Mouse (Mus musculus) thymus, postnatal 14 days (tissue): ENCODE results near the gene Gp5.
"Not testable (repeated sequence)": the region's sequence is repeated elsewhere in the genome, so short reads cannot be mapped to it uniquely, and the experiment has no call there.

Experiments used
- DNase-seq: peaks from one replicate; pipeline ENCODE4 v3.0.0; 2021

The Gp5 gene

DNA sequence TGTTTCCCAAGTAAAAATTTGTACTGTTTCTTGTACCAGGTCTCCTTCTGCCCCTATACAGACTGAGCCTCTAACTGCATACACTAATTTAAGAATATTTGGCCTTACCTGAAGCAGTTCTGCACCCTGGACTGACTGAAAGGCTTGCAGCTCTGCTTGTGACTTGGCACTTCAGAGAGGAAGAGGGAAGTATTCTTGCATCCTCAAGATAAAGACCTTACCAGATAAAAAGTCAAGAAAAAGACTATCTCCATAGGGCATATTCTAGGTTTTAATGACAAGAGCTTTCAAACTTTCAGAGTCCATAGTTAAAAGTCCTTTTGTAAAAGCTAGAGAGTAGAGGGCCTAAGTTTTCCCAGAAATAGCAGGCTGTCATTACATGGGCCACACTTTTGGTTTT lies at the start of gene Gp5:
Gene Gp5 (minus strand): TSS at position 133 of the 400 bp plus-strand sequence.
- no peak for DNase-seq

DNA sequence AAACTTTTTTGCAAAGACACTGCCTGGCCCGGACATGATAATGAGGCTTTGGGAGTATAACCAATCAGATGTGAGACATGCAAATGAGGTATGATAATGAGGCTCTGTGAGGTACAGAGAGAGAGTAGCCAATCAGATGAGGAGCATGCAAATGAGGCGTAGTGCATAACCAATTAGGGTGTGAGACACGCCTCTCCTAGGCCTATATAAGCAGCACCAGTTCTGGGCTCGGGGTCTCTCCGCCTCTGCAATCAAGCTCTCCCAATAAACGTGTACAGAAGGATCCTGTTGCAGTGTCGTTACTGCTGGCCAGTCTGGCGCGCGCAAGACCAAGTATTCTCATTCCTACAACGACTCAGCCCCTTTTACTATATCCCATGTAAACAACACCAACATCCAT lies 42.9 kb upstream of the Gp5 start:
- not testable (repeated sequence) for DNase-seq

DNA sequence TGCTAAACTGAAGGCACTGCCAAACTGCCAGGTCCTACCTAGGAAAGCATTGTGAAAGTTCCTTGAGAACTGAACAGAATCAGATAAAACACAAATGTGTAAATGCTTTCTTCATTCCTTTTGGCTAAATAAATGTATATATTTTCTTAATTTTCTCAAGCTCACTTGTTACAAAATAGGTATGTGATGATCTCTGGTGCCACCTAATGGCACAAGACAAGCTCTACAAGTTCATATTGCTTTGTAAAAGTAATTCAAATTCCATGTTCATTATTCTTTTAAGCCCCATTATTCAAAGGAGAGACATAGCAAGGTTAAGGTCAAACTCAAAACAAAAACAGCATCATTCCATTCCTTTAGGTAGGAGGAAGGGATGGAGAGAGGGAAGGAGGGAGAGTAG lies 3.7 kb upstream of the Gp5 start:
- peak; percentile 21 for DNase-seq

DNA sequence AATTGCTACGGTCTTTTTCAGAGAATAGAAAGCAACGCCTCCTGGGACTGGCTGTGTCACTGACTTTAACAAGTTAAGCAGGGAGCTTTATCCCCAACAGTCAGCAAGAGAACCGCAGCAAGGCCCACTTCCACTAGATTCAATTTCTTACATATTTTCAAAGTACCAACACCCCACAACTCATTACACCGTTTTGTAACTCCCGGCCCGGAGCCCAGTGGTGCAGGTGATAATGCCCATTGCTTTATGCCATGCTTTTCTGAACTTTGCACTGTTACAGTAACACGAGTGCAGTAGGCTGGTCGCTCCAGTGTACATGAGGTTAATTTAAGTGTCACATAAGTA lies 436 bp downstream of the Gp5 start:
- no peak for DNase-seq

DNA sequence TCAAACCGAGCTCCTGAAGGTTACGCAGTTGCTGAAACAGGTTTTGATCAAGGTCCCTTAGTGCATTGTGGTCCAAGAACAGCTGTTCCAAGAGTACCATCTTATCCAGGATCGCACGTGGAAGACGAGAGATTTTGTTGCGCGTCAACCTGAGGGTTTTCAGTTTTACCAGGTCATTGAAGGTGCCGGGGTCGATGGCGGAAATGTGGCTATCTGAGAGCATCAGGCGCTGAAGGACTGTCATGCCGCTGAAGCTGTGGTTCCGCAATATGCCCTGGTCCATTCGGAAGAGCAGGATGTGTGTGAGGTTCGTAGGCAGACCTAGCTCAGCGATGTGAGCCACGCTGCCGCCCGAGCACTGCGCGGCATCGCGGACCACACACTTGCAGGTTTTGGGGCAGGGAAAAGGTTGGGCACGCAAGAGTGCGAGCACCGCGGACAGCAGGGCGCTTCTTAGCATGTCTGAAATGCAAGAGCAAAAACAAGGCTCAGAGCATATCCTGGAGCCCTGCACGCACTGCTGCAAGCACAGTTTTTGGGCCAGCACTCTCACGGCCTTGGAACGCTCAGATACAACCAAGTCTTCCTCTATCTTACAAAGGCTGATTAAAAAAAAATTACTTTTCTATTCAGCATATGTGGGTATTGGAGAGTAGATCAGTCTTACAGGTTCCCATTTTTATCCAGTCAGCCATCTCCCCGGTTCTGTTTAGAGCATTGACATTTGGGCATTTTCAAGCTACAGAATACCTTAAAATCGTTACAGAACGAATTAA lies 996 bp downstream of the Gp5 start:
- no peak for DNase-seq

DNA sequence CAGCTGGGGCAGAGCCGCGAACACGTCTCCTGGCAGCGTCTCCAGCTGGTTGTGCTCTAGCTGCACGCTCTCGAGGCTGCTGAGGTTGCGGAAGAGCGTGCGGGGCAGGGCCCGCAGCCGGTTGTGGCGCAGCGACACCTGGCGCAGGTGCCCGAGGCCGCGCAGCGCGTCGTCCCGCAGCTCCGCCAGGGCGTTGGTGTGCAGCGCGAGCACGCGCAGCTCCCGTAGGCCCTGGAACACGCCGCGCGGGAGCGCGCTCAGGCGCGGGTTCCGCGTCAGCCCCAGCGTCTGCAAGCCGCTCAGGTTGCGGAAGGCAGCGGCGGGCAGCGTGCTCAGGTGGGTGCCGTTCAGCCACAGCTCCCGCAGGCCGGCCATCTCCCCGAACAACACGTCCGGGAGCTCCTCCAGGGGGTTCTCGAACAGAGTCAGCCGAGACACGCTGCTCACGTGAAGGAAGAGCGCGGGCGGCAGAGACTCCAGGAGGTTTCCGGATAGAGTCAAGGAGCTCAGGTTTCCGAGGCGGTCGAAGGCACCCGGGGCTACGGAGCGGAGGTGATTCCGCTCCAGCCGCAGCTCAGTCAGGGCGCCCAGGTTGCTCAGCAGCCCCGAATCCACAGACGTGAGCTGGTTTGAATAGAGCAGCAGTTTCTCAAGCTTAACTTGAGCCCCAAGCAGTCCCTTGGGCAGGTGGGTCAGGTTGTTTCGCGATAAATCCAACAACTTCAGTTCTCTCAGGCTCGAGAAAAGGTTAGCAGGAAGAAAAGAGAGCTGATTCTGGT lies 1.8 kb downstream of the Gp5 start:
- peak; percentile 53 for DNase-seq

DNA sequence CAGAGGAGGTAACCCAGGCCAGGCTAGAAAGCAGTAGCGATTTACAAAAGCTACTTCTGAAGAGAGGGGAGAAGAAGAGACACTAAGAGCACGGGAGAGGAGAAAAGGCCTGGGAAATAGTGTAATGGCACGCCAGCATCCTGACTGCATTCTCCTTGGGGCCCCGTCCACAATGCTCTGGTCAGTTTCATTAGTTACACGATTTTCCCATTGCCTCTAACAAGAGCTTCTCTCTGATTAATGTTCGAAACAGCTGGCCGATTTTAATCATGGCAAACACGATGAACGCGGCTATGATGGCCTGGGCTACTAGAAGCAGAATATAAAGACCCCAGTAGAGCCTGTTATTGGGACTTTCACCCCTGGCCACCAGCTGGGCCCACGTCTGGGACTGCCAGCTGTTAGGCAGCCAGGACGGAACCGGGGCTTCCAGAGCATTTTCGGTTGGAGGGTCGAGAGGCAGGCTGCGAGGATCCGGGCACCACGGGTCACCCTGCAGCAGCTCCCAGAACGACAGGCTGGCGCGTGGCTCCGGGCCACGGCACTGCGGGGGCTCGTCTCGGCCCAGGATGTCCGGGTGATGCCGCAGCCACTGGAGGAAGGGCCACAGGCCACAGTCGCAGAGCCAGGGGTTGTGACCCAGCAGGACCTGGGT lies 2.5 kb downstream of the Gp5 start:
- no peak for DNase-seq

DNA sequence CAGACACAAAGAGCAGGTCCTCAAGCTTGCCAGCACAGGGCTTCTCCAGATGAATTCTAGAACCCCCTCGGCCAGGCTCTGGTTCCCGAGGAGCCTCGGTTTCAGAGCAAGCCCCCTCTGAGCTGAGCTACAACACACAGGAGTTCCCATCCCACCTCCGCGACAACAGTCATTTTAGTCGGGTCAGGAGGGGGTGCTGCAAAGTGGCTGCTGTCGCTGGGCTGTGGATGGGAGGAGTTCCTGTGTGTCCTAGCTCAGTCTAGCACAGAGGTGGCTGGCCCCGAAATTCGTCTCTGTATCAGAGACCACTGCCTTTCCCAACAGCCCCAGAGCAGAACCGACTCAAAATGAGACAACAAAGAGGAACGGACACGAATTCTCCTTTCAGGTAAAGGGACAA lies 3.3 kb downstream of the Gp5 start:
- no peak for DNase-seq

DNA sequence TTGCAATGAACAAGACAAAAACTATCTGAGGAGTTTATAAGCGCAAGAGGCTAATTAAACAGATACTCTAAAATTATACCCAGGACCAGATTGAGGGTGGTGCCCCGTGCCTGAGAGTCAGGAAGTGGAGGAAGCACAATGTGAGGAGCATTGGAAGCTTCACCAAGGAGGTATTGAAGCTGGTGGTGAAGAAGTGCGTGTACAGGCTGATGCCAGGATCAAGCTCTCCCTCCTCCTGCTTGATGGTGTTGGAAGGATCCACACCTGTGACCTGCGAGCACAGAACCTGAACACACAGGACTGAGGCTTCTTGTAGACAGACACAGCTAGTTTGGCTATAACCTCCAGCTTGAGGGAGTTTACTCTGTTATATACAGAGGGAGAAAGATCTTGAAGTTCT lies 4.5 kb downstream of the Gp5 start:
- DNase-seq = no peak

DNA sequence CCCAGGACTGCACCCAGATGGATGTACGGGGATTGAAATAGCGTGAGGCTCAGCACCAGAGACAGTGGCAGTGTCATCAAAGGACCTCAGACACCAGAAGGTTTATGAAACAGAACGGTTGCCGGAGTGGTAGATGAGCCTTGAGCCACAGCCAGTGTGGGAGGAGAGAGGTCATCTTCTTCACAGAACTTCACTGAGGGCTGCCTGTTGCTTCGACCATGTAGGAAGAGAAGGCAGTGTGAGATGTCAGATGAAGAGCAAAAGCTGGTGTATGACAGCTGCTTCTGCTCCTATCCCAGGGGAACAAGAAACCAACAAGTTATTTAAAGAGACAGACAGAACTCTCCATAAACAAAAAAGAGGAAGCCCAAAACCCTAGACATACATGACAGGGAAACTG lies 6.3 kb downstream of the Gp5 start:
- DNase-seq = no peak

DNA sequence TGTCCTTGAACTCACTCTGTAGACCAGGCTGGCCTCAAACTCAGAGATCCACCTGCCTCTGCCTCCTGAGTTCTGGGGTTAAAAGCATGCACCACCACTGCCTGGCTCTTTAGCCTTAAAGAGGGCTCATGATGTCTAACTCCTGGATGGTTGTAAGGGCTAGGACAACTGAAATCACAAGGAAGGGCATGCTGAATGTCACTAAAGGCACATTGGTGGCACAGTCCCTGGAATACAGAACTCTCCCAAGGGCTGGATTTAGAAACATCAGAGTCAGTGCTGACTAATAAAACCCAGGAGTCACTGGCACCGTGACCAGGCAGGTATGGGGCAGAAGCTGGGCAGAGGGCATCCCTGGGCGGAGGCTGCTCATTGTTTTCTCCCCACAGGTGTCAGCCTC lies 7.2 kb downstream of the Gp5 start:
- DNase-seq = no peak

DNA sequence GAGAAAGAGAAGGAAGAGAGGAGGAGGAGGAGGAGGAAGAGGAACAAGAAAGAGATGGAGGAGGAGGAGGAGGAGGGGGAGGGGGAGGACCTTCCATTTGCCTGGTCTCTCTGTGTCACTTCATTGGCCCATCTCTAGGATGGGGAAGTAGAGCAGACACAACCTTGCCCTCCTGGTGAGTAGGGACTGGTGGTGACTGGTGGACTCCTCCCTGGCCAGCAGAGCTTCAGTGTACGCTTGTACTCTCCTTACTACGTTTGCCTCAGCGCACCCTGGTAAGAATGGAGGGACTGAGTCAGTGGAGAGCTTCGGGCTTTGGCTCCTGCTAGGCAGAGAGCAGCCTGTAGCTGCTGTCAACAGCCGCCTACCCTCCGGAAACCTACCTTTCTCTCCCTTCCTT lies 7.9 kb downstream of the Gp5 start:
- DNase-seq = no peak

DNA sequence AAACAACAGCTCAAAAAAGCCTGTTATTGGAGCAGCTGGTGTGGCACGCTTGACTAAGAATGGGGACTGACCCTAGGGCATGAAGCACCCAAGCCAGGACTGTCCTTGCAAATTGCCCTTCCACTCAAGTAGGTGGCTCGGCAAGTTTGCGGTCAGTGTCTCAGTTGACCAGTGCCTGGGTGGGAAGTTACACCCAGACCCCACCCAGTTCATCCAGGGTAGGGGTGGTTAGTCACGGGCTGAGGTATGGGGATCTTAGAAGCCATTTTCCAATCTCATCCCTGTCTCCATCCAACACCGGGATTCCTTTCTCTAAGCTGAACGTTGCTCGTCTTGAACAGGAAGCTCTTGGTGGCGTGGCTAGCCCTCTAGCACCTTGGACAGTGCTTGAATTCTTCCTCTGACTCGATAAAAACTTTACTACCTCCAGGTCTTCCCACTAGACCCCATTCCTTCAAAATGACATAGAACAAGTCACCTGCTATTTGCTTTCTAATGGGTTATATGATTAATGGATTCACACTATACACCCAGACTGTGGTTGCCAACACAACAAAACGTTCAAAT lies 10.8 kb downstream of the Gp5 start:
- no peak for DNase-seq

DNA sequence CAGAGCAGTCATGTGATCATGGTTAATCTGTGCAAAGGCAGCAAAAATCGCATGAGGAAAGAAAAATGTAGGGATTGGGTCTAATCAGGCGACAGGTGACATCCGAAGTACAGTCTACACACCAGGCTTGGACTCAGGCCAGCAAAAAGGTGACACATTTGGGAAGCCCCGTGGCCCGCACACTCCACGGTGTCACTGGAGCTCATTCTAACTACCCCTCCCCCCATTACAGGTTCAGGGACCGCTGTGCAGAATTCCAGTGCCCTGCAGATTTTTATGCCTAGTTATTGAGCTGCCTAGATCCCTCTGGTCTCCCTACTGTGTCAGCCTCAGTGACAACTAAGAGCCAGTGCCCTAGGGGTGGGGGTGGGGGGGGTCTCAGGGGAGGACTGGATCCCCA lies 13.1 kb downstream of the Gp5 start:
- no peak for DNase-seq

DNA sequence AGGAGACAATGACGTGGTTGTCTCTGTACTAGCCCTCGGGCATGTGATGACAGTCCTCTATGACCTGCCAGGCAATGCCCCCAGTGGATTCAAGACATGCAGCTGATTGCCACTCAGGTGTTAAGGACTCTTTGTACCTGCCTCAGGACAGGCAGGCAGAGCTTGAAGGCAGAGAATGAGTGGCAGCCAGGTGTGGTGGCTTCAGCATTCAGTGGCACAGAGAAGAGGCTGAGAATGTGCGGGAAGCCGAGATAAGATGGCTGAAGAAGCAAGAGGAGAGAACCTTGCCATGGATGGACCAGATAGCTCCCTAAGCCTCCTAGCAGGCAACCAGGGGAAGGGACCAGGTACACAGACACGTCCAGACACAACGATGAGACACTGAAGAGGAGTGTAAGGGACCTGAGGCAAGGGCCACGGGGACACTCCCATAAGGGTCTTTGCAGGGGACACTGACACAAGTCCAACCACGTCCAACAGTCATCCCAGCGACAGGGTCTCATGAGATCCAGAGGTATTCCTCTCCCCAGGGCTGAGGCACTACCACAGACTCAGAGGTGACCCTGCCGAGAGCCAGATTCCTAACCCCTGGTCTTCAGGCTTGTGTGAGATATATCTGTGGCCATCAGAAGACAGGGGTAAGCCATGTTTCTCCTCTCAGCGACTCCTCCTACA lies 13.8 kb downstream of the Gp5 start:
- no peak for DNase-seq

DNA sequence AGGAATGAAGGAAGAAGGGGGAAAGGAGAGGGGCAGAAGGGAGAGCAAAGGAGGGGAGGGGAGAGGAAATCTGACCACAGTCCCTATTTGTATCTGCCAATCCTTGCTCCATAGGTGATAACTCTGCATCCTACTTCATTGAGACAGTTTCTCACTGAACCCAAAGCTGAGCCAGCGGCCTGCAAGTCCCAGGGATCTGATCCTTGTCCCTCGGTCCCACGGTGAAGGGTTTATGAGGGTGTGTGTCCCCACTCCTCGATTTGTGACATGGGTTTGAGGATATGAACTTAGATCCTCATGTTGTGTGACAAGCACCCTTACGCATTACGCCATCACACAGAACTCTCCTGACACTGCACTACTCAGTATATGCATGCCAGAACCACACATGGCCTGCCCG lies 15.5 kb downstream of the Gp5 start:
- no peak for DNase-seq

DNA sequence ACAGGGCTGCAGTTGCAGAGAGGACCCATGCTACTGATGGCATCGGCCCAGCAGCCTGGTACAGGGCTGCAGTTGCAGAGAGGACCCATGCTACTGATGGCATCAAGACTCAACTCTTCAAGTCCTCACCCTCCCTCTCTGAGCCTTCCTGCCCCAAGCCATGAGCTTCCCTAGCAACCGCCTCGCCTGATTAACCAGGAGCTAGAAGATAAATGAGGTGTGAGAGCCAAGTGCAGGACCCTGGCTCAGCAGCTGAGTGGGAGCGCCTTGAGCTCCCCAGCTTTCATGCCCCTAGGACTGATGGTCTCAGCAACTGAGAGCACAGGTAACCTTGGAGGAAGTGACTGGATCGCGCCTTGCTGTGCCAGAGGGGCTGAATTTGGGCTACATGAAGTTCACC lies 20.1 kb downstream of the Gp5 start:
- no peak for DNase-seq

DNA sequence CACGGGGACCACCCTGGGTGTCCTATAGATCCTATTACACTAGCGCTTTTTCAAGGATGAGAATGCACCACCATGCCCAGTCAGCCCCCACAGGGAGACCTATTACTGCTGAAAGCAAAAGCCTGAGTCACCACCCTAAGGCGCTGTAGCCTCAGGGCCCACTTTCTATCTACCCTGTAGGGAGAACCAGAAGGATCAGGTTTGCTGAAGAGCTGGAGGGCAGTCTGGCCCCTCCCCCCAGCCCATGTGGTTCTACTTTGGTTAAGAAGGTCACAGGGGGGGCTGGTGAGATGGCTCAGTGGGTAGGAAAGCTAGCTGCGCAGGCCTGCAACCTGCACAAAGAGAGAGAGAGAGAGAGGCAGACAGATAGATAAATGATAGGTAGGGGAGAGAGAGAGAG lies 24.9 kb downstream of the Gp5 start:
- no peak for DNase-seq

DNA sequence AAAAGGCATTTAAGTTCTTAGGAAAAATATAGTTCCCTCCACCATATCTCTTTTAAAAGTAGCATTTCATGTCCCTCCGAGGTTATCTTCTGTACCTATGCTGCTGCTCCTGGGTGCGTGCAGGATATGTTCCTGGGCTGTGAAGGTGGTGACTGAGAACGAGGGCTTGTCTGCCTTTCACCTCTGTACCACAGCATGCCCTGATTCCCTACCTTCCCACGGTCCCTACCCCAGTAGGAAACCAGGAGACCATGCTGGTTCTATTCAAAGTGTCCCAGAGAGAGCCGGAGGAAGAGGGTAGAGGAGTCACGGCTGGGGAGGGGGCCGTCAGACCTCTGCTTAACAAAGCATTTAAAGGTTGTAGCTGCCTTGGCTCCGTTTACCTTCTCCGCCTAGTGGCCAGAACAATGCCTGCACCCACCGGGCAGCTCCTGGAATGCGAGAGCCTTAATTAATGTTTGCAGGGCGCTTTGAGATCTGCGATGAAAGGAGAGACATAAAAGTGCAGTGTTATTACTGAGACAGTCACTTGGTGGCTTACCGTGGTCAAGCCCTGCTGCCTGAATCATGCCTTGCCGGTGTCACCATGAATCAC lies 26.7 kb downstream of the Gp5 start:
- DNase-seq = peak; percentile 64

DNA sequence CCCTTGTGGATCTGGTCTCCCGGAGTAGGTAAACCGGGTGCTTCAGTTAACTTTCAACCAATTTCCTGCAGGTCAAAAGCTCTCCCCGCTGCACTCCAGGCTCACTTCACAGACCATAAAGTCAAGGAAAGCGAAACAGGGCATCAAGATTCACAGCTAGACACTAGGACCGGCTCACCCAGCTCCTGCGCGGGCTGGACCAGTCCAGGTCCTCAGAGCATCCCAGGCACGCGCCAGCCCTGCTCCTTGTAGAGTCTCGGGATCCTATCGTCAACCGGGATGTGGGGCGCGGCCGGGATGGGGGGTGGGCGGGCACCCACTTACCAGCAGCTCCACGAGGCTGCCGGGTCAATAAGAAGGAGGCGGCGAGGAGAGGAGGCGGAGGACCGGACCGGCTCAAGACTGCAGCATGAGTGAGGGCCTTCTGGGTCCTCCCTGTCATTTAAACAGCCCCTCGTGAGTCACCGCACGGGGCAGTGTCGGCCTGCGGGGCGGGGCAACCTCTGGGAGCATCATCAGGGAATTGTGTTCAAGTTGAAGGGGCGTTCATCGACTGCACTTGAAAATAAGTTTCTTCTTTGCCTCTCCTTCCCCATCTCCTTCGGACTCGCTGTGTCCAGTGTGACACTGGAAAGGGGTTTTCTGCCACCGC lies 27.6 kb downstream of the Gp5 start, which contains the start of gene Lrrc15:
Gene Lrrc15 (minus strand): TSS at position 413 of the 652 bp plus-strand sequence.
- DNase-seq = no peak

DNA sequence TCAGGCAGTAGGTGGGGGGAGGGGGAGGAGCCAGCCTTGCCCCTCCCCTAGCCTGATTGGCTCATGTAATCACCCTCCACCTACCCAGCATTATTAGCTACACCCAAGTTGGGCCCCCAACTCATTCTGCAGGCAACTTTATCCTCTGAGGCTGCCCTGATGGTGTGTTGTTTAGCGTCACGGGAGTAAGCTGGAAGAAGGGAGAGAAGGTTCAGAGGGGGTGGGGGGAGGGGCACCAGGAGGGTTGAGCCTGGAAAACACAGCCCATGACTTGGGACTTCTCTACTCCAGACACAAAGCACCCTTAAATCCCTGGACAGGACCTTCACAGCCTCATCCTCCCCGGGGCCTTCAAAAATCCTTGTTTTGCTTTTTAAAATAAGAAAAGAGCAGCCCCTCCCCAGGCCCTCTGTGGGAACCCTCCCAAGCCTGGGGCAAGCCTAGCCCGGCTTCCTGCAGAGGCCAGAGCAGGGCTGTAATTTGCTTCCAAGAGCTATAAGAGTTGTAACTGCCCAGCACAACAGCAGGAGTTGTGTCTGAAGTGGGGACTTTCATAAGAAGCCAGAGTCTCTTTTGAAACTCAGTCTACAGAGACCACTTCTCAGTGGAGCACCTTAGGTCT lies 29.8 kb downstream of the Gp5 start:
- no peak for DNase-seq

DNA sequence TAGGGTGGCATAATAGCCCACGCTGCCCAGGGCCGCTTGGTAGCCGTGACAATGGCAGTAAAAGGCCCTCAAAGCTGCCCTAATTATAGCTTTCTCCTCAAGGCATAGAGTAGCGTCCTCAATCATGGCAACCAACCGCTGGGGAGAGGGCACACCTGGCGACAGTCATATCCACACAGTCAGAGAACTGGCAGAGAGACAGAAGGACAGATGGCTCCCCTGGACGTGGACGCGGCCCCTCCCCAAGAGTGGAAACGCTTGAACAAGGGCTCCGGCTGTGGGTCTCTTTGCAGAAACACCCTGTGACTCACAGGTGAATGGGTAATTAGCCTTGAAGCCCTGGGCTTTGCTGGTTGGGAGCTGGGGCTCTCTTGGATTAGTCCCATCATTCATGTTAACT lies 32.2 kb downstream of the Gp5 start:
- DNase-seq = peak; percentile 32
